Mouse (Mus musculus): ENCODE measurements around the gene Stx8. TPM values are rescaled to one million over a fixed set of nuclear protein-coding genes. Genes with fewer than 3 reads are reported as not detected.

Gene Stx8
- polyA plus RNA-seq, 1 experiment from 2014 or later = 71.0 TPM

- Histone ChIP-seq H3K4me3 (ENCODE audit: low read depth, low read length) (no peak overlapping the region), H3K27me3 (ENCODE audit: control insufficient read depth, insufficient read depth, low read length) (no peaks in the 10 kb centered on the region), H3K27ac (replicated peaks) (no peak overlapping the region), H3K9ac (ENCODE audit: low read length) (no peak overlapping the region), H3K4me1 (replicated peaks; ENCODE audit: control insufficient read depth, insufficient read depth) (no peaks in the 10 kb centered on the region), H3K4me2 (replicated peaks; ENCODE audit: low read depth) (no peak overlapping the region), H3K9me3 (ENCODE audit: control insufficient read depth, low read length) (no peaks in the 10 kb centered on the region), H3K36me3 (ENCODE audit: control insufficient read depth, insufficient read depth, low read length) (no peaks in the 10 kb centered on the region)
- DNase-seq (ENCODE audit: low spot score) (no peak), ATAC-seq (ENCODE audit: low FRiP score, low TSS enrichment) (no peak)
- TF ChIP-seq EP300 (optimal IDR thresholded peaks at IDR 0.05) = no peak
- TF ChIP-seq CTCF (IDR thresholded peaks at IDR 0.05; ENCODE audit: low read depth) = no peak
- whole genome bisulfite sequencing = 74% methylated on average over 4 of the region's 4 CpGs
Measured at GRCm38 (mm10) chr11:68118679-68119078, 152.7 kb downstream of the Stx8 start.

- Histone ChIP-seq H3K4me2 (replicated peaks; ENCODE audit: low read depth) (no peak overlapping the region), H3K9me3 (ENCODE audit: control insufficient read depth, low read length) (no peaks in the 10 kb centered on the region), H3K27ac (replicated peaks) (no peak overlapping the region), H3K4me3 (ENCODE audit: low read depth, low read length) (no peak overlapping the region), H3K36me3 (ENCODE audit: control insufficient read depth, insufficient read depth, low read length) (no peaks in the 10 kb centered on the region), H3K4me1 (replicated peaks; ENCODE audit: control insufficient read depth, insufficient read depth) (no peaks in the 10 kb centered on the region), H3K9ac (ENCODE audit: low read length) (no peak overlapping the region), H3K27me3 (ENCODE audit: control insufficient read depth, insufficient read depth, low read length) (no peaks in the 10 kb centered on the region)
- WGBS = 84% methylated on average over 13 of the region's 13 CpGs
- ATAC-seq (ENCODE audit: low FRiP score, low TSS enrichment) = no peak
- TF ChIP-seq EP300 (optimal IDR thresholded peaks at IDR 0.05) (no peak), CTCF (IDR thresholded peaks at IDR 0.05; ENCODE audit: low read depth) (no peak)
- no peak for DNase-seq (ENCODE audit: low spot score)
Measured at GRCm38 (mm10) chr11:68119136-68119535, 153.1 kb downstream of the Stx8 start.

GRCm38 (mm10) chr11:68121260-68121659 lies 155.3 kb downstream of the Stx8 start:
- Histone ChIP-seq H3K4me3 (ENCODE audit: low read depth, low read length) (no peak overlapping the region), H3K4me1 (replicated peaks; ENCODE audit: control insufficient read depth, insufficient read depth) (no peaks in the 10 kb centered on the region), H3K27me3 (ENCODE audit: control insufficient read depth, insufficient read depth, low read length) (no peaks in the 10 kb centered on the region), H3K27ac (replicated peaks) (no peak overlapping the region), H3K36me3 (ENCODE audit: control insufficient read depth, insufficient read depth, low read length) (no peaks in the 10 kb centered on the region), H3K9ac (ENCODE audit: low read length) (no peak overlapping the region), H3K4me2 (replicated peaks; ENCODE audit: low read depth) (no peak overlapping the region), H3K9me3 (ENCODE audit: control insufficient read depth, low read length) (no peaks in the 10 kb centered on the region)
- WGBS = 61% methylated on average over 6 of the region's 6 CpGs
- no peak for DNase-seq (ENCODE audit: low spot score)
- ATAC-seq (ENCODE audit: low FRiP score, low TSS enrichment) = no peak
- TF ChIP-seq CTCF (IDR thresholded peaks at IDR 0.05; ENCODE audit: low read depth) (no peak), EP300 (optimal IDR thresholded peaks at IDR 0.05) (no peak)

GRCm38 (mm10) chr11:68121660-68122059 lies 155.7 kb downstream of the Stx8 start:
- Histone ChIP-seq H3K4me3 (ENCODE audit: low read depth, low read length) (no peak overlapping the region), H3K27me3 (ENCODE audit: control insufficient read depth, insufficient read depth, low read length) (no peaks in the 10 kb centered on the region), H3K4me2 (replicated peaks; ENCODE audit: low read depth) (no peak overlapping the region), H3K27ac (replicated peaks) (no peak overlapping the region), H3K4me1 (replicated peaks; ENCODE audit: control insufficient read depth, insufficient read depth) (no peaks in the 10 kb centered on the region), H3K9ac (ENCODE audit: low read length) (no peak overlapping the region), H3K36me3 (ENCODE audit: control insufficient read depth, insufficient read depth, low read length) (no peaks in the 10 kb centered on the region), H3K9me3 (ENCODE audit: control insufficient read depth, low read length) (no peaks in the 10 kb centered on the region)
- WGBS = 63% methylated on average over 6 of the region's 6 CpGs
- DNase-seq (ENCODE audit: low spot score) (no peak), ATAC-seq (ENCODE audit: low FRiP score, low TSS enrichment) (no peak)
- no peak for TF ChIP-seq EP300 (optimal IDR thresholded peaks at IDR 0.05)
- no peak for TF ChIP-seq CTCF (IDR thresholded peaks at IDR 0.05; ENCODE audit: low read depth)

GRCm38 (mm10) chr11:68126071-68126470 lies 160.1 kb downstream of the Stx8 start:
- Histone ChIP-seq H3K27me3 (ENCODE audit: control insufficient read depth, insufficient read depth, low read length) (no peaks in the 10 kb centered on the region), H3K4me1 (replicated peaks; ENCODE audit: control insufficient read depth, insufficient read depth) (no peaks in the 10 kb centered on the region), H3K4me3 (ENCODE audit: low read depth, low read length) (no peak overlapping the region), H3K9ac (ENCODE audit: low read length) (no peak overlapping the region), H3K4me2 (replicated peaks; ENCODE audit: low read depth) (no peak overlapping the region), H3K36me3 (ENCODE audit: control insufficient read depth, insufficient read depth, low read length) (no peaks in the 10 kb centered on the region), H3K9me3 (ENCODE audit: control insufficient read depth, low read length) (no peaks in the 10 kb centered on the region), H3K27ac (replicated peaks) (no peak overlapping the region)
- DNase-seq (ENCODE audit: low spot score) = no peak
- TF ChIP-seq CTCF (IDR thresholded peaks at IDR 0.05; ENCODE audit: low read depth) = no peak
- no peak for TF ChIP-seq EP300 (optimal IDR thresholded peaks at IDR 0.05)
- 74% methylated on average over 9 of the region's 9 CpGs for WGBS
- ATAC-seq (ENCODE audit: low FRiP score, low TSS enrichment) = no peak

GRCm38 (mm10) chr11:68134494-68134893 lies 168.5 kb downstream of the Stx8 start:
- H3K9ac ChIP-seq (ENCODE audit: low read length) = no peak overlapping the region
- H3K9me3 ChIP-seq (ENCODE audit: control insufficient read depth, low read length) = no peaks in the 10 kb centered on the region
- 67% methylated on average over 7 of the region's 7 CpGs for WGBS
- no peaks in the 10 kb centered on the region for H3K4me1 ChIP-seq (replicated peaks; ENCODE audit: control insufficient read depth, insufficient read depth)
- ATAC-seq (ENCODE audit: low FRiP score, low TSS enrichment) = no peak
- H3K4me2 ChIP-seq (replicated peaks; ENCODE audit: low read depth) = no peak overlapping the region
- H3K27me3 ChIP-seq (ENCODE audit: control insufficient read depth, insufficient read depth, low read length) = no peaks in the 10 kb centered on the region
- no peak for DNase-seq (ENCODE audit: low spot score)
- H3K4me3 ChIP-seq (ENCODE audit: low read depth, low read length) = no peak overlapping the region
- no peak overlapping the region for H3K27ac ChIP-seq (replicated peaks)
- no peak for TF ChIP-seq EP300 (optimal IDR thresholded peaks at IDR 0.05)
- TF ChIP-seq CTCF (IDR thresholded peaks at IDR 0.05; ENCODE audit: low read depth) = no peak
- no peaks in the 10 kb centered on the region for H3K36me3 ChIP-seq (ENCODE audit: control insufficient read depth, insufficient read depth, low read length)

Data from stomach, postnatal 0 days (tissue).